Mouse (Mus musculus): ENCODE data around the gene Tnni2.
A peak's percentile ranks its signal among the peaks of the same experiment; 100 is the strongest.
"Not testable (repeated sequence)": the region's sequence is repeated elsewhere in the genome, so short reads cannot be mapped to it uniquely, and the experiment has no call there.

Tnni2 gene

DNA sequence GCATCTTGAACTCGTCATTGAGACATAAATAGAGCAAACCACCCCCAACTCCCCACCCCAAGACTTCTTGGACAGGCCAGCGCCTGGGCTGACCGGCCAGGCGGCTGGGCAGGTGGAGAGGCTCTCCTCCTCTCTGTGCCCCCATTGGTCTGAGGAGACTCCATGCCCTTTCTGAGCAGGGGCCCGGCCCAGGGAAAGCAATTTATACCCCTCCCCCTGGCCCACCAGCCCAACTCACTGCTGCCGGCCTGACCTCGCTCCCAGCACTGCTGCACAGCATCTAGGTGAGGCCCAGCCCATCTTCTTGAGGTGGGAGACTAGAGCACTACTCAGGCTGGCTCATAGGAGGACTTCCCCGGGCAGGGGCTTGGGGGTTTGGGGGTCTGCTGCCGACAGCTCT, at the start of gene Tnni2:
TSS of gene Tnni2 (plus strand) at position 224 of the 400 bp plus-strand sequence.
- no peak for DNase-seq (ENCODE audit: low spot score)

DNA sequence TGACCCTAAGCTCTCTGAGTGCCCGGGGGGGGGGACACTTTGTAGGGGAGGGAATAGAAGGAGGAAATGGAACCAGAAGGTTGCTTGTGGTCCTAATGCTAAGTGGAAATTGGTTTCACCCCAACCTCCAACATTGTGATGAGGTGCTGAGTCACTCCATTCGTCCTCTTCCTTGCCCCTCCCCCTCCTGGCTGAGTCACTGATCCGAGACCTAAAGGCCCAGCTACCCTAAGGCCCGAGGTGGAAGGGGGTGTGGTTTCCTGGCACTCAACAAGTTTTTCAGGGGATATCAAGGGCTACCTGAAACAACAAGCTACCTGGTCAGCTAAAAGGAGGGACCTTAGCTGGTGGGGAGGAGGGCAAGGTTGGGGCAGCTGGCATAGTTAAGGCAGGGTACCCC, 48.4 kb upstream of the Tnni2 start:
- peak; percentile 22 for DNase-seq (ENCODE audit: low spot score)

DNA sequence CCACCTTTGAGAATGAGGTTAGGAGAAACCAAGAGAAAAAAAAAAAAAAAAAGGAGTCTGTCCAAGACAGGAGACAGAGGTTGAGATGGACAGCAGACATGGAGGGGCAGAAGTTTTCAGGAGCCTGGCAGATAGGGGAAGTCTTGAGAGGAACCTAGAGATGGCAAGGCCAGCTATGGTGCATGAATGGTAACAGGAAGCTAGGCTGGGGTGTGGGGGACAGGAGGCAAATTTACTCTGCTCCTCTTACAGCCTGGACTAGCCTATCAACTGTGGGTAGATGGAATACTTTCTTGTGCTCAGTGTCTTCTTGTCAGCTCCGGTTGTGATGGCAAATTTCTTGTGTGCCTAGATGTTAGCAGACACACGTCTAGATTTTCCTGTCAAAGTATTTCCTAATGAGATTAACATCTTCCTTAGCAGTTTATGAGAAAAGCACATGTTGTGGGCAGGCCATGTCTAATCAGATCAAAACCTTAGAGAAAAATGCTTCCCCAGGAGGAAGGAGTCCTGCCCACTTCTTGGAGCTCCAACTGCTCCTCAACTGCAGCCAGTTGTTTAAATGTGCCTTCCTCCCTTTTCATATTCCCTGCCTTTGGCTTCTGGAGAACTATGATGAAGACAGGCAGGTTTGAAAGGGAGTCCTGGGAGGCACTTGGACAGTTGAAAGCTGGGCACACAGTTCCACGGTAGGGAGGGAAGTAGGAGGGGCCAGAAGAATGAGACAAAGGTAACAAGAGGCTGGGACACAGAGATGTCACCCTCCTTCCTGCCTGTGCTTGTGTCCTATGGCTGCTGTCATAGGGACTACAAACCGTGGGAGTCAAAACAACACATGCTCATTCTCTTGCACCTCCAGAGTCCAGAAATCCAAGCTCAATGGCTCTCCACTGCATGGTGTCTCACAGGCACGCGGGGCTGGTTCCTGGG, 47.1 kb upstream of the Tnni2 start:
- no peak for DNase-seq (ENCODE audit: low spot score)

DNA sequence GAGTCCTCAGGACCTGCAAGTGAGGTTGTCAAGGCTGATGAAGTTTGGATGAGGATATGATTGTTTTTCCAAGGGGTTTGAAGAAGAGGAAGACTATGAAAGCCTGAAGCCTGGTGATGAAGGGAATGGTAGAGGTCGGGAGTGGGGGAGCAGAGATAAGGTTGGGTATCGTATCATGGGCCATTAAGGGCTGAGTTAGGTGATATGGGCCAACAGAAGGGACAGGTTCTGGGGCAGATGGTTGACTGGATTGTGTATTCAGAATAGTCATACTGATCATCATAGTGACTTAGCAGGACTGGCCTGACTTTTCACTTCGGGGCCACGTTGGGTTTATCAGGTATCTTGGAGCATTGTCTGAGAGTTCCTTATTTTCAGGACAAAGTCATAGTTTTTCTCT, 46.1 kb upstream of the Tnni2 start:
- no peak for DNase-seq (ENCODE audit: low spot score)

DNA sequence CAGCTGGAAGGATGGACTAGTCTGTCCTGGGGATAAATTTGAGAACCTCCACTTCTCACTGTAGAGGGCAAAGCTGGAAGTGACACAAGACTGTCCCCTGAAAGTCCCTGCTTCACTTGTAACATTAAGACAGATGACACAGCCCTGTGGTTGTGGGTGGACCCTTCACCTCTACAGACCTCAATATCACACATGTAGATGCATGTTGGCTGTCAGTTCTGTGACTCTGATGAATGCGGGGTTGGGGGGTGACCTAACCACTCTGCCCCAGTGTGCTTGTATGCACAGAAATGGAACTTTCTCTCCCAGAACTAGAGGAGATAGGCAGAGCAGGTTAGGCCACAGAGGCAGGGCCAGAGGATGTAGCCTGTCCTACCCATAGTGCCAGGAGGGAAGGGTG, 45.0 kb upstream of the Tnni2 start:
- DNase-seq (ENCODE audit: low spot score) = no peak

DNA sequence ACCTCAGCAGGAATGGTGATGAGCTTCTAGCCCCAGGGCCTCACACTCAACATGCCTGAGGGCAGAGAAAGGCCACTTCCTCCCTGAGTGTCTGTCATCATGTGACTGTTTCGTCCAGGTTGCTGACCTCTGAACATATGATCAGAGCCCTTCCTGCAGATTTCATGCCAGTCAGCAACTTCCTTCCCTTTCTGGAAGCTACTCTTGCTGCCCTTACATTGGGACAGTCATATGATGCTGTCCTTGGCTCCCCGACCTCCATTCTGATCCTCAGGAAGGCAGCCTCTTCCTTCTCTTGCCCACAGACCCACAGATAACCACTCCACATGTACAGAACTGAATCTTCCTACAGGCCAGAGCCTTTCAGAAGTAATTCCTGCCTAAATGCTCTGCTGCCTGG, 43.6 kb upstream of the Tnni2 start:
- DNase-seq (ENCODE audit: low spot score) = no peak

DNA sequence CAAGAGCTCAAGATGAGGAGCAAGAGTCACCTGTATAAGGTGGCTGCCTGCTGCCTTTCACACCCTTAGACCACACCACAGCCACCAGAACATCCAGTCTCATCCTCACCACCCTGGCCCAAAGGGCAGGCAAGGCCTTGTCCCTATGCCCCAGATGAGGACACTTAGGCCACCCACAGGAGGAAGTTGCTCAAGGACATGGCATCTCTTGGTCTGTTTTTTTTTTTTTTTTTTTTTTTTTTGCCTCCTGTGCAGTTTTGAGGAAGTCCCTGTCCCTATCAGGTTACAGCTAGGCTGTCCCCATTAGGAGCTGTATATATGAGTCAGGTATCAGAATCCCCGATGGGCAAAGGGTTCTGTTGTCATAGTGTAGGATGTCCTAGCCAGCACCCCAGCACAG, 42.4 kb upstream of the Tnni2 start:
- DNase-seq (ENCODE audit: low spot score) = no peak

DNA sequence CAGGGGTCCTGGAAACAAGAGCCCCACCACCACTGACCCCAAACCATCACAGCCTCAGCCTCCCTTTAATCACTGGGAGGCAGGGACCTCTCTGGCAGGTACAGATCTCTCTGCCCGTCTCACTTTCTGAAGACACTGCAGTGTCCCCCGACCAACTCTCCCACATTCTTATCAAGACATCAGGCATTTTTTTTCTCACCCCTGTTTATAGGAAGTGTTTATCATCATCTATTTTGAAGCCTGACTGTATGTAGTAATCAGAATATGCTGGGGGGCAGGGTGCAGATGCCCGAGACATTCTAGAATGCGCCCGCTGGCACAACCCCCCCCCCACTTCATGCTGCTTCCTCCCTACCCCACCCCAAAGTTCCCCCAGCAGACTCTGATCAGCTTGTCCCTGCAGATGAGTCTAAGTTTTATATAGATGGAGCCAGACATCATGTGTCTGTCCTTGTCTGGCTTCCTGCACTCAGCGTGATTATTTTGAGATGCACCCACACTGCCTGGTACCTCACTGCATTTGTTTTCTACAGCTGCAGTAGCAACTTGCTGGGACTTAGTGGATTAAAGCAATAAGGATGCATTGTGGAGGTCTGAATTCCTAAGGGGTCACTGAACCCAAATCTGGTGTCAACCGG, 41.4 kb upstream of the Tnni2 start:
- DNase-seq (ENCODE audit: low spot score) = no peak

DNA sequence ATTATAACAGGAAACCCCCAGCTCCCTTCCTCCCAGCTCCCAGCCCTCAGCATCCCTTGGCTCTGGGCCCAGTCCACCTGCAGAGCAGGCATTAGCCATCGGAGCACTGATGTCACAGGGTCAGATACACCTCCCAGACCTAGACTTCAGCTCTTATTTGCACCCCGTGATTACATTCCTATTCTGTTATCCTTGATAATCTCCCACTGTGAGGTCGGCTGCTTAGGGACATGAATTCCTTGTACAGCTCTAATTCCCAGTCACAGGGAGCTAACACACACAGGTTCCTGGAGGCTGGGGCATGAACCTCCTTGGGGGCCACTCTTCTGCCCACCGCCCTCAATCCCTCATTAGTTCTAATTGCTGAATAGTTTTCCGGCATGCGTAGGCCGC, 40.9 kb upstream of the Tnni2 start:
- DNase-seq (ENCODE audit: low spot score) = no peak

DNA sequence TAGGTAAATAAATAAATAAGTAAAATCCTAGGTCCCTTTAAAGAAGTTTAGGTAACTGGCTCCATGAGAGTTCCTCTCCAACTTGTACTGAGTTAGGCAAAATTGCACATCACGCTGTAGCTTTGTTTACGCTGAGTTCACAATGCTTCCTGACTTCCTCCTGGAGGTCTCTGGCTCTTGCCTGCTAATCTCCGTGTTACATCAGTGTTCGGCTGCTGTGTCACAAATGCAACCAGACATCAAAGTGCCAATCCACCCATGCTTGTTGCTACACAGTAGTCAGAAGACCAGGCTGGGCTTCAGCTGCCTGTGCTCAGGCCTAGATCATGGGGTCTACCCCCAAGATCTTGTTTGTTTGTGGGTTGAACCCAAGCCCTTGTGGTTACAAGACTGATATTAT, 38.0 kb upstream of the Tnni2 start:
- DNase-seq (ENCODE audit: low spot score) = no peak

DNA sequence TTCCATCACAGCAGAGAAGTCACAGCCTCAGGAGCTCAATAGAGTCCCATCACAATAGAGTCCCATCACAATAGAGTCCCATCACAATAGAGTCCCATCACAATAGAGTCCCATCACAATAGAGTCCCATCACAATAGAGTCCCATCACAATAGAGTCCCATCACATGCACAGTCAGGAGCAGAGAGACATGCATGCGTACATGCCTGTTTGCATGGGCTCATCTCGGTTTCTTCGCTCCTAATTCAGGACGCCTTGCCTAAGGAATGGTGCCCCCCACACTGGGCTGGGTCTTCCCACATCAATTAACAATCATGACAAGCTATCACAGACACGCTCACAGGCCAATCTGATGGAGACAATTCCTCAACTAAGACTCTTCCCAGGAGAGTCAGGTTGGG, 36.5 kb upstream of the Tnni2 start:
- not testable (repeated sequence) for DNase-seq (ENCODE audit: low spot score)

DNA sequence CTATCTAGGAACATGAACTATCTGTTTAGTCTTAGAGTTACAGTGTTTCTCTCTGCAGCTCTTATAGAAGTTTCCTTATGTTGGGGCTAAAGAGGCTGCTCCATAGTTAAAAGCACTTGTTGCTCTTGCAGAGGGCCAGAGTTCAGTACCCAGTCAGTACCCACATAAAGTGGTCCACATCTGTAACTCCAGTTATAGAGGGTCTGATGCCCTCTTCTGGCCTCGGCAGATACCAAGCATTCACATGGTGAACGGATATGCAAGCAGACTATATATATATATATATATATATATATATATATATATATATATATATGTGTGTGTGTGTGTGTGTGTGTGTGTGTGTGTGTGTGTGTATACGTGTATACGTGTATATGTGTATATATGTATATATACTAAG, 33.7 kb upstream of the Tnni2 start:
- DNase-seq (ENCODE audit: low spot score) = no peak

DNA sequence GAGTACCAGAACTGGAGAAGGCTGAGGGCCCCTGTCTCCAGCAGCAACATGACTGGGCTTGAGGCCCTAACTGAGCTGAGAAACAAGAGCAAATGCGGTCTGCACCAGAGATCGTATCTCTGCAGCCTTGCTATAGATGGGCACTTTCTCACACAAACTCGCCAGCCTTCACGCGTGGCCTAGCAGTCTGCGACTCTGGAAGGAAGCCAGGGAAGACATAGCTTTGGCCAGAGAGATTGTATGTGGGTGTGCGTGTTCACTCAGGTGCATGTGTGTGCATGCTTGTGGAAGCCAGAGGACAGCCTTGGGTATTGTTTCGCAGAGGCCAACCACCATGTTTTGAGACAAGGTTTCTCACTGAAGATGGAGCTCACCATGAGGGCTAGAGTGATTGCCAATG, 32.9 kb upstream of the Tnni2 start:
- DNase-seq (ENCODE audit: low spot score) = no peak

DNA sequence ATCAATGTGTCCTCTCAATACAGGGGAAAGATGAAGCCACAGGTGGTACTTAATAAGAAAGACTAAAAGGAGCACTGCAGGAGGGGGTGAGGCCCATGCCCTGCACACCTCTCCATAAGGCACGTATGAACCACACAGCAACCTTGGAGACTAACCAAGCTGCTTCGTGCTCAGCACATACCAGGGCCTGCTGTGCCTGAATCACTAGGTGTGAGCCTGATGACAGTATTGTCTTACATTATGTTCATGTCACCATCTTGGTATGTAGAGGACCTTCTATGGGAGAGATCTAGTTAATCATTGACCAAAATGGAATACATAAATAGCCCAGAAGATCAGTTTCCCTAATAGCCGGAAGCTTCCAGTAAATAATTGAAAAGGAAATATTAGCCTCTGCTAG, 32.0 kb upstream of the Tnni2 start:
- DNase-seq (ENCODE audit: low spot score) = no peak

DNA sequence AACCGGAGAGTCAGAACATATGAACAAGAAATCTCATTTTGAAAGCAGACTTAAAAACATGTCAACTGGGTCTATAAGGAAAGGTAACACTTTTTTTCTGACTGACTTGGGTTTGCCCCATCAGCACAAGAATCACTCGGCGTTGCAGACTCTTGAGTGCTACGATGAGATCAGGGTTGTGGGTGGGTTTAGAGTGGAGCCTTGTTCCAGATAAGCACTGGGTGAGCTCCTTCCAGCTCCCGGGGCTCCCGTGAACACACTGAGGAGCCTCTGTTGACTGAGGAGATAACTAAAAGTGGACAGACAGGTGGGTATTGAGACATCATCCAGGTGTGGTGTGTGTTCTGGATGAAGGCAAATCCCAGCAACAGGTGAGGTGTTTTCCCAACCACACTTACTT, 28.3 kb upstream of the Tnni2 start:
- DNase-seq (ENCODE audit: low spot score) = no peak

DNA sequence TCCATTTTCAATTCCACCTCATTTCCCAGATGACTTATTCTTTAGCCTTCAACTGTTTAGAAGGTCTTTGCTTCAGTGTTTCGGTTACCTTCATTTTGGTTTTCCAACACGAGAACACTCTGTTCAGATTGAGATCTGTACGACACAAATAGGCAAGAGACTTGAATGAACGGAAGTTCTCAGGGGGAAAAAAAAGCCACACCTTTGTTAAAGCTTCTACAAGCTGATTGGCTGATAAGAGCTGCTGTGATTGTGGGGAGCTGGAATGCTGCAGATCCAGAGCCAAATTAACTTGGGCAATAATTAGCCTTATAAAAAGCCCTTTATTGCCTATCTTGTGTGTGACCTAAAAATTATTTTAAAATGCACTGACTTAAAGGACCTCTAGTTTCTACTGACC, 26.3 kb upstream of the Tnni2 start:
- no peak for DNase-seq (ENCODE audit: low spot score)

DNA sequence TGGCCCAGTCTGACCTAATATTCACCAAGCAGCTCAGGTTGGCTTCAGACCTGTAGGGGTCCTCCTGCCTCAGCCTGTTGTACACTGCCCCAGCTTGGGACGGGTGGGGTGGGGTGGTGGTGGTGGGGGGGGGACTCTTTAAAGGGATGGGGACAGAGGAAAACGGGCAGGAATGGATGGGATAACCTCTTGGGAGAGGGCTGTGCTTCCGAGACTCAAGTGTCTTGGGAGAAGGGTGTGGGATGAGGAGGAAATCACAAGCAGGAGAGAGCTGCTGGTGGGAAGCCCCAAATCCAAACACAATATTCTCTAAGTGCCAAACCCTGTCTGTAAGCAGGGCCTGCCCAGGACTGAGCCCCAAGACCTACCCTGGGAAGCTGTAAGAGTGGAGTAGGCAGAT, 25.4 kb upstream of the Tnni2 start:
- DNase-seq (ENCODE audit: low spot score) = no peak

DNA sequence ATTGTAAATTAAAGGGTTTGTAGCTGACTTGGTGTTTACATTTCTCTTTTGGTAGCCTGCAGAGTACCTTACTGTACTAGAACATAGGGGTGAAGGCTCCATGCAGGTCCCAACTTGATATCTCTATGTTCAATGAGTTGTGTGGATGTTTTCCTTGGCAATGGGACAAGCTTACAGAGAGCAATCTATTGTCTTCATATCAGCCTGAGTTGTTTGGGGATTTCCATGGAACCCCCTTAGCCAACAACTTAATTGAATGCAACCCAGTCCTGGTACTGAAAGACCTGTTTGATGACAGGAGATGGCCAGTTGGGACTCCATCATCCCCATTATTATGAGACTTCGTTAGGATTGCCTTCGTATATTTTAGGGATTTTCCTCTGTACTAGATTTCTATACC, 23.6 kb upstream of the Tnni2 start:
- DNase-seq (ENCODE audit: low spot score) = no peak

DNA sequence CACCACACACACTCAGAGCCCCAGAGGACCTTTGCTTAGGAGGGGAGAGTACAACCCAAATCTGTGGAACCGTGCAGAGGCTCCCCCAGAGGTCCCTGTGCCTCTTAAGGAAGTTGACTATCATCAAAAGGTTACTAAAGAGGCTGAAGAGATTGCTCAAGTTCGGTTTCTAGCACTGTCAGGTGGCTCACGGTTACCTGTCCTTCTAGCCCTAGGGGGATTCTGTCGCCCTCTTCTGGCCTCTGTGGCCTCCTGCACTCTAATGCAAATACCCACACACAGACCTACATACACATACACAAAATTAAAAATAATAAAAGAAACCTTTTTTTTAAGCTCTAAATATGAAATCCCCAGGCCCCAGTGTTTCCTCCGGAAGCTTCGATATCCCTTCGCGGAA, 22.9 kb upstream of the Tnni2 start:
- no peak for DNase-seq (ENCODE audit: low spot score)

DNA sequence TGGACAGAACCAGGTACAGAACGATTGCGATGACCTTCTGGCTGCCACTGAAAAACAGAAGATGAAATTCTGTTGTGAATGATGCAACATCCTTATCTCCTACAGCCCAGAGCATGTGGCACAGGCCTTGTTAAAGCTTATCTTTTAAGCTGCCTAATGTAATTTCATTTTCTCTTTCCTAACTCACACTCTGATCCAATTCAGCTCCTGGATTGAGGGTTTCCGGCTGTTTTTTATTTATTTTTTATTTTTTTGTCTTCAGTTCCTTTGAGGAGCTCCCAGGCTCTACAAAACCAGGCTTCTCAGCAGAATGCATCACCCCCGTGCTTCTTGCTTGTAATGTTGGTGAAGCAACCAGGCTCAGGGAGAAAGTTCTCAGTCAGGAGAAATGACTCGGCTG, 21.7 kb upstream of the Tnni2 start:
- no peak for DNase-seq (ENCODE audit: low spot score)

DNA sequence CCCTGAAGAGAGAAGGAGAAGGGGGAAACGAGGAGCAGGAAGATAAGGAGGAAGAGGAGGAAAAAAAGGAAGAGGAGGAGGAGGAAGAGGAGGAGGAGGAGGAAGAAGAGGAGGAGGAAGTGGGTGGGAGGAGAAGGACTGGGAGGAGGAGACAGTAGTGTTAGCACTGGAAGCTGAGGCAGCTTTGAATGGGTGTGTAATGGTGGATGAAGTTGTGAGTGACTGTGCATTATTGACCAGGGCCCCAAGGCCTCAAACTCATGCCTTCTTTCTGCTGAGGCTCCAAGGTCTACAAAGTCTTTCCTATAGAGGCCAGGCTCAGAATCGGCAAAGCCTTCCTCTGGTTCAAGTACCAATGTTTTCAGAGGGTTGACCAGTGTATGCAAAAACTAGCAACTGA, 19.8 kb upstream of the Tnni2 start:
- no peak for DNase-seq (ENCODE audit: low spot score)

DNA sequence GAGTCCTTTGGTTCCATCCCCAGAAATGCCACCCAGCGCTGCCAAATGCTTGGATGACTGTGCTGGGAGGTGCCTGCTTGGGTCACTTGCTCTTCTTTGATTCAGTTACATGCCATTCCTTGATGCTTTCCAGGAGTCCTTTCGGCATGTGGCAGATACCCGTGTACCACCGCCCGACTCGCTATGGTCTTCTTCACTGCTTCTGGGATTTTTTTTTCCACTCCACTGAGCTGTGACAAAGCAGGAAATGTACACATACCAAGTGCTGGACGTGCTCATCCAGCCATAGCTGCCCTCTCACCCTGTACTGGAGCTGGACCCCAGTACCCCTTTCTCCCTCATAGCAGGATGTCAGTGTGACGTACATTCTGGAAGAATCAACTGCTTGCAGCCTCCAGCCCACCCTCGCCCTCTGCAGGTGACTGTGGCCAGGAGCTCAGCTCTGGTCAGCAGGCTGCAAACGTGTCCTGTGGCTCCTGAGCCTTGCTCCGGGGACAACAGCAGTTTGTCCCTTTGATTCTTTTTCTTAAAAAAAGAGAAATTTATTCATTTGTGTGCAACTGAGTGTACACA, 15.9 kb upstream of the Tnni2 start:
- DNase-seq (ENCODE audit: low spot score) = no peak

DNA sequence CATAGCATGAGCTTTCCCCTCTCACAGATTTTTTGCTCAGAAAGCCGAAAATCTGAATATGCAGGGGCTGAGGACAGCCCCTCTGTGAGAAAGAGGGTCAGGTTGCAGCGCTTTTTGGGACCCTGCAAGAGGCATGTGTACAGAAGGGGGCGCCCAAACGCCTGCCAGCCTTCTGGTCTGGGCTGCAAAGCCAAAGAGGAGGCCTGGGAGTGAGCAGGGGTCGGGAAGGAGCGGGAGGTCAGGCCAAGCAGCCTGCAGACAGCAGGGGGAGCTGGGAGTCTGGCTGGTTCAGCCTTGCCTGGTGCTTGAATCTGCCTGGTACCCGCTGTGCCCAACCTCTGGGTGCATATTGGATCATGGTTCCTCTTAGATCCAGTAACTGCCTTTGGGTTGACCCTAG, 13.4 kb upstream of the Tnni2 start:
- no peak for DNase-seq (ENCODE audit: low spot score)
